Mouse (Mus musculus): ENCODE measurements around the gene Birc3. TPM values are rescaled to one million over a fixed set of nuclear protein-coding genes. Genes with fewer than 3 reads are reported as not detected.

Gene Birc3
- polyA plus RNA-seq (2016; fragmentation: Nextera tagmentation; extraction: Ambion mirVana), result 5.8 and 6.0 TPM in 2 replicates

GRCm38 (mm10) chr9:7872775-7873439 lies at the start of gene Birc3:
Gene Birc3, minus strand, starts transcription at chr9:7873186.
- no peaks in the 10 kb centered on the region for H3K9me3 ChIP-seq (replicated peaks)
- peak within 1 kb of the TSS; percentile 94 for H3K4me2 ChIP-seq
- peak; percentile 94 for ATAC-seq (ENCODE audit: insufficient number of reproducible peaks, low FRiP score)
- H3K4me3 ChIP-seq, result peak within 1 kb of the TSS; percentile 76
- 5% methylated on average over 26 of the region's 26 CpGs for WGBS
- no peaks in the 10 kb centered on the region for H3K27me3 ChIP-seq (replicated peaks)
- peak within 1 kb of the TSS; percentile 65 for H3K27ac ChIP-seq (ENCODE audit: poor library complexity, severe bottlenecking)
- H3K4me1 ChIP-seq (replicated peaks), result 0 out of 2 replicates have a peak, but pooled peaks cover 2% of the 10 kb centered on the region
- H3K9ac ChIP-seq, result peak within 1 kb of the TSS; percentile 86
- H3K36me3 ChIP-seq, result no peaks in the 10 kb centered on the region

- Histone ChIP-seq H3K27me3 (replicated peaks) (no peaks in the 10 kb centered on the region), H3K4me2 (peak overlapping the region; percentile 63), H3K9ac (no peak overlapping the region), H3K9me3 (replicated peaks) (no peaks in the 10 kb centered on the region), H3K4me1 (replicated peaks) (no peaks in the 10 kb centered on the region), H3K27ac (ENCODE audit: poor library complexity, severe bottlenecking) (peak overlapping the region; percentile 29; the same call in 1 of the 2 replicates), H3K4me3 (no peak overlapping the region), H3K36me3 (no peaks in the 10 kb centered on the region)
- ATAC-seq (ENCODE audit: insufficient number of reproducible peaks, low FRiP score), result no peak
- WGBS, result 64% methylated on average over 8 of the region's 8 CpGs
These were observed 41.9 kb upstream of the Birc3 start for GRCm38 (mm10) chr9:7914925-7915324.

- WGBS, result 3% methylated on average over 11 of the region's 11 CpGs
- H3K9me3 ChIP-seq (replicated peaks), result no peaks in the 10 kb centered on the region
- peak overlapping the region; percentile 63 for H3K4me2 ChIP-seq
- no peaks in the 10 kb centered on the region for H3K36me3 ChIP-seq
- peak overlapping the region; percentile 29; the same call in 1 of the 2 replicates for H3K27ac ChIP-seq (ENCODE audit: poor library complexity, severe bottlenecking)
- no peaks in the 10 kb centered on the region for H3K27me3 ChIP-seq (replicated peaks)
- H3K4me3 ChIP-seq, result peak overlapping the region; percentile 25
- no peaks in the 10 kb centered on the region for H3K4me1 ChIP-seq (replicated peaks)
- ATAC-seq (ENCODE audit: insufficient number of reproducible peaks, low FRiP score), result peak; percentile 96
- peak overlapping the region; percentile 7; the same call in 1 of the 2 replicates for H3K9ac ChIP-seq
These were observed 41.5 kb upstream of the Birc3 start for GRCm38 (mm10) chr9:7914487-7914886.

GRCm38 (mm10) chr9:7913953-7914352 lies 41.0 kb upstream of the Birc3 start:
- Histone ChIP-seq H3K4me3 (peak overlapping the region; percentile 25), H3K9me3 (replicated peaks) (no peaks in the 10 kb centered on the region), H3K27me3 (replicated peaks) (no peaks in the 10 kb centered on the region), H3K9ac (0 out of 2 replicates have a peak overlapping the region, but pooled peaks have one; percentile 7), H3K27ac (ENCODE audit: poor library complexity, severe bottlenecking) (peak overlapping the region; percentile 29; the same call in 1 of the 2 replicates), H3K4me2 (peak overlapping the region; percentile 63), H3K4me1 (replicated peaks) (no peaks in the 10 kb centered on the region), H3K36me3 (no peaks in the 10 kb centered on the region)
- 0 out of 2 replicates have a peak, but pooled peaks have one; percentile 38 for ATAC-seq (ENCODE audit: insufficient number of reproducible peaks, low FRiP score)
- 48% methylated on average over 19 of the region's 19 CpGs for WGBS

GRCm38 (mm10) chr9:7907351-7907985 lies 34.5 kb upstream of the Birc3 start:
- Histone ChIP-seq H3K4me3 (no peak overlapping the region), H3K4me2 (no peak overlapping the region), H3K4me1 (replicated peaks) (peaks cover 12% of the 10 kb centered on the region), H3K9me3 (replicated peaks) (peaks cover 3% of the 10 kb centered on the region; the same call in 1 of the 2 replicates), H3K9ac (no peak overlapping the region), H3K27me3 (replicated peaks) (no peaks in the 10 kb centered on the region), H3K36me3 (no peaks in the 10 kb centered on the region), H3K27ac (ENCODE audit: poor library complexity, severe bottlenecking) (no peak overlapping the region)
- ATAC-seq (ENCODE audit: insufficient number of reproducible peaks, low FRiP score), result no peak
- WGBS, result 73% methylated on average over 2 of the region's 2 CpGs

- Histone ChIP-seq H3K4me1 (replicated peaks) (peaks cover 12% of the 10 kb centered on the region), H3K36me3 (no peaks in the 10 kb centered on the region), H3K4me3 (no peak overlapping the region), H3K27me3 (replicated peaks) (no peaks in the 10 kb centered on the region), H3K4me2 (no peak overlapping the region), H3K27ac (ENCODE audit: poor library complexity, severe bottlenecking) (no peak overlapping the region), H3K9me3 (replicated peaks) (peaks cover 3% of the 10 kb centered on the region; the same call in 1 of the 2 replicates), H3K9ac (no peak overlapping the region)
- 42% methylated on average over 1 of the region's 1 CpGs for WGBS
- no peak for ATAC-seq (ENCODE audit: insufficient number of reproducible peaks, low FRiP score)
These were observed 33.6 kb upstream of the Birc3 start for GRCm38 (mm10) chr9:7906564-7906963.

GRCm38 (mm10) chr9:7903825-7904224 lies 30.8 kb upstream of the Birc3 start:
- no peak overlapping the region for H3K9ac ChIP-seq
- H3K27ac ChIP-seq (ENCODE audit: poor library complexity, severe bottlenecking), result no peak overlapping the region
- H3K27me3 ChIP-seq (replicated peaks), result no peaks in the 10 kb centered on the region
- peaks cover 3% of the 10 kb centered on the region; the same call in 1 of the 2 replicates for H3K9me3 ChIP-seq (replicated peaks)
- no peak for ATAC-seq (ENCODE audit: insufficient number of reproducible peaks, low FRiP score)
- no peak overlapping the region for H3K4me2 ChIP-seq
- H3K4me1 ChIP-seq (replicated peaks), result peaks cover 12% of the 10 kb centered on the region
- WGBS, result 56% methylated on average over 5 of the region's 5 CpGs
- H3K36me3 ChIP-seq, result no peaks in the 10 kb centered on the region
- no peak overlapping the region for H3K4me3 ChIP-seq

- WGBS, result 61% methylated on average over 2 of the region's 2 CpGs
- H3K4me2 ChIP-seq, result no peak overlapping the region
- H3K27me3 ChIP-seq (replicated peaks), result no peaks in the 10 kb centered on the region
- ATAC-seq (ENCODE audit: insufficient number of reproducible peaks, low FRiP score), result no peak
- H3K4me1 ChIP-seq (replicated peaks), result peaks cover 12% of the 10 kb centered on the region
- no peak overlapping the region for H3K4me3 ChIP-seq
- H3K27ac ChIP-seq (ENCODE audit: poor library complexity, severe bottlenecking), result no peak overlapping the region; the same call in 1 of the 2 replicates
- H3K9me3 ChIP-seq (replicated peaks), result peaks cover 1% of the 10 kb centered on the region; the same call in 1 of the 2 replicates
- no peak overlapping the region for H3K9ac ChIP-seq
- no peaks in the 10 kb centered on the region for H3K36me3 ChIP-seq
These were observed 30.3 kb upstream of the Birc3 start for GRCm38 (mm10) chr9:7903262-7903661.

GRCm38 (mm10) chr9:7902311-7902710 lies 29.3 kb upstream of the Birc3 start:
- H3K4me1 ChIP-seq (replicated peaks), result peaks cover 12% of the 10 kb centered on the region
- H3K9me3 ChIP-seq (replicated peaks), result no peaks in the 10 kb centered on the region
- H3K27me3 ChIP-seq (replicated peaks), result no peaks in the 10 kb centered on the region
- H3K36me3 ChIP-seq, result no peaks in the 10 kb centered on the region
- no peak overlapping the region for H3K4me3 ChIP-seq
- no peak overlapping the region for H3K4me2 ChIP-seq
- H3K27ac ChIP-seq (ENCODE audit: poor library complexity, severe bottlenecking), result no peak overlapping the region
- WGBS, result 38% methylated on average over 7 of the region's 7 CpGs
- ATAC-seq (ENCODE audit: insufficient number of reproducible peaks, low FRiP score), result no peak
- H3K9ac ChIP-seq, result no peak overlapping the region

- no peaks in the 10 kb centered on the region for H3K36me3 ChIP-seq
- H3K4me3 ChIP-seq, result no peak overlapping the region
- no peak overlapping the region for H3K27ac ChIP-seq (ENCODE audit: poor library complexity, severe bottlenecking)
- no peaks in the 10 kb centered on the region for H3K27me3 ChIP-seq (replicated peaks)
- H3K9ac ChIP-seq, result no peak overlapping the region
- peaks cover 12% of the 10 kb centered on the region for H3K4me1 ChIP-seq (replicated peaks)
- no peak overlapping the region for H3K4me2 ChIP-seq
- no peak for ATAC-seq (ENCODE audit: insufficient number of reproducible peaks, low FRiP score)
- 85% methylated on average over 8 of the region's 8 CpGs for WGBS
- no peaks in the 10 kb centered on the region for H3K9me3 ChIP-seq (replicated peaks)
These were observed 28.0 kb upstream of the Birc3 start for GRCm38 (mm10) chr9:7900965-7901364.

GRCm38 (mm10) chr9:7897502-7897901 lies 24.5 kb upstream of the Birc3 start:
- Histone ChIP-seq H3K4me2 (no peak overlapping the region), H3K4me3 (no peak overlapping the region), H3K4me1 (replicated peaks) (no peaks in the 10 kb centered on the region), H3K36me3 (no peaks in the 10 kb centered on the region), H3K27me3 (replicated peaks) (no peaks in the 10 kb centered on the region), H3K27ac (ENCODE audit: poor library complexity, severe bottlenecking) (no peak overlapping the region), H3K9ac (no peak overlapping the region), H3K9me3 (replicated peaks) (0 out of 2 replicates have a peak, but pooled peaks cover 4% of the 10 kb centered on the region)
- WGBS, result 0% methylated on average over 3 of the region's 3 CpGs
- peak; percentile 57; the same call in 1 of the 2 replicates for ATAC-seq (ENCODE audit: insufficient number of reproducible peaks, low FRiP score)
